Mouse (Mus musculus): ENCODE data around the gene Gpatch2.

Gene Gpatch2

DNA sequence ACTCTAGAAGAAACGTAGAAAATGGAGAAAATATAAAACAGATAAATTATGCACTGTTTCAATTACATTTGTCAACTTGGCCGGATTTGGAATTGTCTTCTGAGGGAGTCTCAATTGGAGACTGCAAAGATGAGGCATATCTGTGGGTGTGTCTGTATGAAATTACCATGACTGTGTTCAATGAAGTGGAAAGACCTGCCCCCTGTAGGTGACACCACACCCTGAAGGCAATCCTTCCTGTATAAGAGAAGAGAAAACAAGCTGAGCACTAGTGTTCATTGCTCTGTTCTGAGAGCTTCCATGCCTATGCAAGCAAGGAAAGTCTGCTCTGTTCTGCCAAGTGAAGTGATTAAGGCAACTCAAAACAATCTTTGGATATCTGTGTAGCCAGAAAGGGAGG lies 153.7 kb downstream of the Gpatch2 start:
- no peak for DNase-seq (ENCODE audit: low spot score)

GRCm38 (mm10) chr1:187373506-187373905 lies 158.2 kb downstream of the Gpatch2 start:
- DNase-seq (ENCODE audit: low spot score): no peak

GRCm38 (mm10) chr1:187374418-187374817 lies 159.1 kb downstream of the Gpatch2 start:
- no peak for DNase-seq (ENCODE audit: low spot score)

DNA sequence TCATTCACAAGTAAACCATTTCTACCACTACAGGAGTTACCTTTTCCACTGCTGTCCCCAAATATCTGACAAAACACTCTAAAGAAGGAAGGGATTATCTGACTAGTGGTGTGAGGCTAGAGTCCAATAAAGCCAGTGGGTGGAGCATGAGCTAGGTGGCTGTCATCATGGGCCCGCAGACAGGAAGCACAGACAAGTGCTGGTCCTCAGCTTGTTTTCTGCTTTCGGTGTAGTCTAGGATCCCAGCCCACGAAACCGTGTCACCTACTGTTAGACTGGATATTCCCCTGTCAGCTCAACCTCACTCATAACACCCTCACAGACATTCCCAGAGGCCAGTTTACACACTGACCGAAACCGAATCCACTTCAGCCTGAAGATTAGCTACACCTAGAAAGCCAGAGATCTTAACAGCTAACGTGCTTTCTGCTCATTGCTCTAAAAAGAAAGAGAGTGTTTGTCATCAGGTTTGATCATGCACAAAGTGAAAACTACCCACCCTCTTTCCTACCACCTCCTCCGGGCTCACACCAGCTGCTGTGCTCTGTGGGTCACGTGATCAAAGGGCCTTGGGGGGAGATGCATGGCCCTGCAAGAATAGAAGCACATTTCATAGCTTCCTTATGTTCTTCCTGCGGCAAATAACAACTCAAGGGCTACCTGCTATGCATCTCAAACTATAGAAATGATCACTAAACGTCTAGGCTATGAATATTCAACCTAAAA lies 161.8 kb downstream of the Gpatch2 start:
- no peak for DNase-seq (ENCODE audit: low spot score)

DNA sequence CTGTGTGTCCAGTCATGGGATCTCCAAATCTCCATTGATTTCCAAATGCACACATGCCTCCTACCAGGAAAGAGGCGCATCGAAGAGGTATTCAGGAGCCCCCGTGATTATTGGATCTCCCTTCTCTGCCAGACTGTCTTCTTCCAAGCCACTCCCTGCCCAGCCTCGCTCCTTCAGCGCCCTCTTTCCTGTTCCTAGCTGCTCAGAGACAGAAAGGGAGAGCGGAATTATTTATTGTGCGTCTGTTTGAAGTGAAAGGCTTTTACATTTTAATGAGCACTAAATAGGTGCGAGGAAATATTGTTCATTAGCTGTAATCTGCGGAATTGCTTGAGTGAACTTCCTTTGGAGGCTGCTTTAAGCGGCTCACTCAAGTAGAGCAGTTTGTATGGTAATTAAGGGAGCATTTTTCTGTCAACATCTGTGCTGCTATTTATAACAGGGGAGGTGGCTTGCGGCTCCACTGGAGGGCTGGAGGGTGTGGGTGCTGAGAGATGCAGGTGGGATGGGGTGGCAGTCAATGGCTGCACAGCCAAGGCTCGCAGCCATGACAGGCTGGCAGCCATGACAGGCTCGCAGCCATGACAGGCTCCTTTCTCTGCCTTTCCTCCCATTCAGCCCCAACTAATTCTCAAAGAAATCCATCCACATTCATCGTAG lies 162.7 kb downstream of the Gpatch2 start:
- no peak for DNase-seq (ENCODE audit: low spot score)

GRCm38 (mm10) chr1:187389476-187389875 lies 174.2 kb downstream of the Gpatch2 start:
- DNase-seq (ENCODE audit: low spot score): no peak

GRCm38 (mm10) chr1:187400834-187401233 lies 185.5 kb downstream of the Gpatch2 start:
- no peak for DNase-seq (ENCODE audit: low spot score)

All from layer of hippocampus, adult 11-12 months (tissue).